ENCODE assay signal across 36 mouse cellular contexts in the genomic region with DNA sequence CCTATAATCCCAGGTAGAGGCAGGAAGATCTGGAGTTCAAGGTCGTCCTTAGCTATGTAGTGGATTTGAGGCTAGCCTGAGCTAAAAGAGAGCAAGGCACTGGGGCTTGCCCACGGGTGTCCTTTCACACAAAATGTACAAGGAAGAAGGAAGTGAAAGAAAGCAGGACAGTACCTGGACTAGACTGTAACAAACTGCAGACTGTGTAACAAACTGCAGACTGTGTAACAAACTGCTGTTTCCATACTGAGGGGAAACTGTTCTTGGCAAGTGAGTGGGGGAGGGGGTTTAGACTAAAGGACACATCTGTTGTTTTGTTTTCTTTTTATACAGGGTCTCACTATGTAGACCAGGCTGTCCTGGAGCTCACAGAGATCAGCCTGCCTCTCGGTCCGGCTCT. TPM values are rescaled to one million over a fixed set of nuclear protein-coding genes. Genes with fewer than 3 reads are reported as not detected.
"Had no signal": no experiment of that assay in that cellular context is flagged by ENCODE, and none has a peak within 500 bp of the region (broad histone marks: within the 10 kb centered on the region; RNA-seq: fewer than 3 reads in every experiment).

No protein-coding gene starts in this region.

- H3K4me3 ChIP-seq: embryonic facial prominence, embryonic 10.5 days; embryonic facial prominence, embryonic 12.5 days; embryonic facial prominence, embryonic 13.5 days; embryonic facial prominence, embryonic 15.5 days; erythroblast, embryonic 14.5 days; forebrain, embryonic 12.5 days; forebrain, embryonic 13.5 days; forebrain, embryonic 15.5 days; gastrocnemius, adult 2 months; heart, adult 2 months; heart, embryonic 10.5 days had no signal

- H3K27ac ChIP-seq: embryonic facial prominence, embryonic 10.5 days; embryonic facial prominence, embryonic 12.5 days; embryonic facial prominence, embryonic 13.5 days; embryonic facial prominence, embryonic 15.5 days; forebrain, embryonic 12.5 days; forebrain, embryonic 13.5 days; forebrain, embryonic 15.5 days; gastrocnemius, adult 2 months; heart, adult 2 months; heart, embryonic 10.5 days had no signal

- ATAC-seq: forebrain, embryonic 13.5 days; forebrain, embryonic 14.5 days; forebrain, embryonic 15.5 days; forebrain, embryonic 16.5 days had no signal

- H3K4me2 ChIP-seq: embryonic facial prominence, embryonic 12.5 days; embryonic facial prominence, embryonic 13.5 days; embryonic facial prominence, embryonic 15.5 days; forebrain, embryonic 12.5 days; forebrain, embryonic 13.5 days; forebrain, embryonic 15.5 days; heart, embryonic 11.5 days had no signal

- DNase-seq: cerebellum, adult 9-11 months; cerebellum, postnatal 10 days; cerebellum, postnatal 14 days; cerebellum, postnatal 25 days; cerebellum, postnatal 36 days; embryo, embryonic 11 days; gastrocnemius, adult 2 months; gastrocnemius, postnatal 10 days; gastrocnemius, postnatal 14 days; gastrocnemius, postnatal 25 days; gastrocnemius, postnatal 36 days; heart, adult 11 months; heart, adult 18-20 months; heart, adult 2 months had no signal

- H3K36me3 ChIP-seq: embryonic facial prominence, embryonic 10.5 days; embryonic facial prominence, embryonic 12.5 days; embryonic facial prominence, embryonic 13.5 days; embryonic facial prominence, embryonic 15.5 days; forebrain, embryonic 12.5 days; forebrain, embryonic 15.5 days; heart, embryonic 10.5 days had no signal

- H3K9me3 ChIP-seq: embryonic facial prominence, embryonic 10.5 days; embryonic facial prominence, embryonic 12.5 days; embryonic facial prominence, embryonic 13.5 days; embryonic facial prominence, embryonic 15.5 days; forebrain, embryonic 12.5 days; forebrain, embryonic 13.5 days; forebrain, embryonic 15.5 days; heart, embryonic 10.5 days had no signal

- H3K9ac ChIP-seq: embryonic facial prominence, embryonic 12.5 days; embryonic facial prominence, embryonic 13.5 days; embryonic facial prominence, embryonic 15.5 days; forebrain, embryonic 12.5 days; forebrain, embryonic 13.5 days; forebrain, embryonic 15.5 days had no signal

- H3K27me3 ChIP-seq: embryonic facial prominence, embryonic 12.5 days; embryonic facial prominence, embryonic 13.5 days; embryonic facial prominence, embryonic 15.5 days; forebrain, embryonic 12.5 days; forebrain, embryonic 13.5 days; forebrain, embryonic 15.5 days had no signal

RNA-seq across cellular contexts. Expression of gene Muc3, which starts 27.8 kb away (rescaled TPM):
- total RNA-seq: common myeloid progenitor, adult 5-6 weeks; gastrocnemius, adult 18-20 months; gastrocnemius, adult 2 months; gastrocnemius, adult 8-10 months; gastrocnemius, postnatal 10 days; gastrocnemius, postnatal 14 days; gastrocnemius, postnatal 25 days; gastrocnemius, postnatal 36 days; gastrocnemius, postnatal 4 days; granulocyte monocyte progenitor cell, adult 5-6 weeks; heart, adult 18-20 months; heart, adult 2 months; heart, adult 8-10 months had no signal
- polyA plus RNA-seq: cortical plate, adult 2 months; embryonic facial prominence, embryonic 10.5 days; embryonic facial prominence, embryonic 11.5 days; embryonic facial prominence, embryonic 12.5 days; embryonic facial prominence, embryonic 13.5 days; embryonic facial prominence, embryonic 14.5 days; embryonic facial prominence, embryonic 15.5 days; erythroblast, embryonic 14.5 days; forebrain, embryonic 11.5 days; forebrain, embryonic 12.5 days; forebrain, embryonic 13.5 days; forebrain, embryonic 14.5 days; forebrain, embryonic 15.5 days; forebrain, embryonic 16.5 days; heart, adult 2 months; heart, embryonic 10.5 days; heart, embryonic 11.5 days had no signal

RNA-seq across cellular contexts. Expression of gene Serpine1, which starts 49.2 kb away (rescaled TPM):
- total RNA-seq: common myeloid progenitor, adult 5-6 weeks; granulocyte monocyte progenitor cell, adult 5-6 weeks had no signal
- polyA plus RNA-seq: erythroblast, embryonic 14.5 days; forebrain, embryonic 11.5 days had no signal
